Mouse (Mus musculus): Measurements from ENCODE around the gene Zfhx2.
"Not testable (repeated sequence)": the region's sequence is repeated elsewhere in the genome, so short reads cannot be mapped to it uniquely, and the experiment has no call there.

GRCm38 (mm10) chr14:55043694-55044093 is 48.4 kb downstream of the Zfhx2 start:
- TF ChIP-seq MAX (IDR thresholded peaks at IDR 0.05); CTCF (IDR thresholded peaks at IDR 0.05; ENCODE audit: control insufficient read depth, insufficient read depth, insufficient read length); CEBPB (IDR thresholded peaks at IDR 0.05; ENCODE audit: low read depth); MYOG (IDR thresholded peaks at IDR 0.05; ENCODE audit: control insufficient read depth, extremely low read depth, insufficient read length); USF1 (IDR thresholded peaks at IDR 0.05; ENCODE audit: low read depth): not testable (repeated sequence)
